Mouse (Mus musculus) embryonic facial prominence, embryonic 14.5 days (tissue): ENCODE data around the gene Ppp4r1. TPM values are rescaled to one million over a fixed set of nuclear protein-coding genes. Genes with fewer than 3 reads are reported as not detected.

Experiments used
- polyA plus RNA-seq: library from polyadenylated mRNA; unstranded; fragments of >200 nt; fragmentation: Nextera tagmentation; extraction: Ambion mirVana; gene quantifications from 2 replicates; pipeline ENCODE4 v1.2.1, GENCODE M21; 2014

The Ppp4r1 gene
- polyA plus RNA-seq, 1 experiment from 2014 or later = 39.5 TPM

Other genes with a start within 250 kb of the Ppp4r1 start
- 0.31 and 1.0 TPM in 2 replicates for gene Tmem232, start 241.8 kb upstream of the Ppp4r1 start, polyA plus RNA-seq
- gene Vapa, start 169.0 kb upstream of the Ppp4r1 start, polyA plus RNA-seq = 203 and 215 TPM in 2 replicates
- 0.14 TPM in 1 of 2 replicates, not detected in the other for gene Txndc2, start 140.4 kb upstream of the Ppp4r1 start, polyA plus RNA-seq
- gene Rab31, start 9.8 kb upstream of the Ppp4r1 start, polyA plus RNA-seq = 57.6 and 63.5 TPM in 2 replicates
- gene Ralbp1, start 103.2 kb downstream of the Ppp4r1 start, polyA plus RNA-seq = 88.9 and 95.6 TPM in 2 replicates
- 144 and 157 TPM in 2 replicates for gene Twsg1, start 168.7 kb downstream of the Ppp4r1 start, polyA plus RNA-seq